ENCODE assay signal across 1 mouse cellular context in the genomic region with DNA sequence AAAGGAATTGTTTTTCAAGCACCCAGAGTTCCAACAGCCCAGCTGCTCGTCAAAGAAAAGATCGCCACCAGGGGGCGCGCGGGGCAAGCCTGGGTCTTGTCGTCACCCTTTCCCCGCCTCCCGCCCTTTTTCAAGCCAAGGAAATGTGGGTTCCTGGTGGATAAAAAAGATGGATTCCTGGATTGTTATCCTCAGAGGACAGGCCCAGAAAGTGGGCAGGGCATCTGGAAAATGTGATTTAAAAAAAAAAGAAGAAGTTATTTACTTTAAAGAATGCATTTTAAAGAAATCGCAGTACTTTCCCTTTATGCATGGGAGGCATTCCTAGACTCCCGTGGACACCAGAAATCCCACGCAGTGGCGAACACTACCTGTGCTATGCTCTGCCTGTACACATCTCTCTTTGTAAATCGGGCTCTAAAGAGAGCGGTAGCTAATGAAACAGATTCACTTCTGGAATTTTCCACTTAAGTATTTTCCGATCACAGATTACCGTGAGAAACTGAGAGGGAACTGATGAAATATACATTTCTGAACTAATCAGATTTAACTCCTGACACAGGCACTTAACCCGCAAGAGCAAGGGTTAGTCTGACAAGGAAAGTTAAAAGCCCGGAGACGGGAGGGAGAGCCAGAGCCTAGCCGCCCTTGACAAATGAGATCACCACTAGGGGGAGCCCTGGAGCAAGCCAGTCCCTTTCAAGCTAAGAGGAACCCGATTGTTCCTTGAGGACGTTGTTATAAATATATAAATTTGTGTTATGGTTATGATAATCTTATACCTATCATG.
TF ChIP-seq lines count a peak whose summit lies in the region.

No protein-coding gene starts in this region.

TF ChIP-seq in CH12.LX, 34 proteins besides CTCF, POLR2A, EP300 and RAD21:
- TF ChIP-seq GABPA (IDR thresholded peaks at IDR 0.05; ENCODE audit: insufficient replicate concordance, low read depth, low read length) (no peak), MYC (IDR thresholded peaks at IDR 0.05; ENCODE audit: low read depth, low read length) (peak; percentile 30; the same call in 1 of the 2 replicates), JUN (IDR thresholded peaks at IDR 0.05; ENCODE audit: insufficient read depth, low read depth, low read length) (no peak), HCFC1 (IDR thresholded peaks at IDR 0.05; ENCODE audit: low read depth, low read length) (0 out of 2 replicates have a peak, but pooled peaks have one; percentile 21), CHD2 (IDR thresholded peaks at IDR 0.05; ENCODE audit: low read length) (no peak), MEF2A (IDR thresholded peaks at IDR 0.05; ENCODE audit: borderline replicate concordance, low read depth, low read length) (peak; percentile 49; the same call in 1 of the 2 replicates), SIN3A (IDR thresholded peaks at IDR 0.05; ENCODE audit: low read length) (peak; percentile 66), ZMIZ1 (IDR thresholded peaks at IDR 0.05; ENCODE audit: low read depth, low read length) (no peak), TBP (conservative IDR thresholded peaks at IDR 0.05; ENCODE audit: low read depth, low read length) (no peak), ZC3H11A (IDR thresholded peaks at IDR 0.05; ENCODE audit: low read depth, low read length) (peak; percentile 65), USF1 (IDR thresholded peaks at IDR 0.05; ENCODE audit: low read depth, low read length) (no peak), CHD1 (IDR thresholded peaks at IDR 0.05; ENCODE audit: low read depth, low read length) (peak; percentile 88; the same call in 1 of the 2 replicates), POLR2AphosphoS2 (IDR thresholded peaks at IDR 0.05; ENCODE audit: low read depth, low read length) (no peak), ETS1 (conservative IDR thresholded peaks at IDR 0.05; ENCODE audit: low read depth, low read length) (peak; percentile 27; the same call in 1 of the 2 replicates), SMC3 (IDR thresholded peaks at IDR 0.05; ENCODE audit: low read depth, low read length) (peak; percentile 95), PAX5 (IDR thresholded peaks at IDR 0.05; ENCODE audit: low read length) (no peak), MXI1 (IDR thresholded peaks at IDR 0.05; ENCODE audit: low read depth, low read length) (no peak), UBTF (IDR thresholded peaks at IDR 0.05; ENCODE audit: low read depth, low read length) (no peak), ZKSCAN1 (IDR thresholded peaks at IDR 0.05; ENCODE audit: borderline replicate concordance, low read depth, low read length) (no peak), ZNF384 (IDR thresholded peaks at IDR 0.05; ENCODE audit: low read depth, low read length) (no peak), KAT2A (IDR thresholded peaks at IDR 0.05; ENCODE audit: insufficient replicate concordance, low read length) (no peak), USF2 (conservative IDR thresholded peaks at IDR 0.05; ENCODE audit: low read depth, low read length) (no peak), E2F4 (IDR thresholded peaks at IDR 0.05; ENCODE audit: insufficient replicate concordance, low read depth, low read length) (peak; percentile 70; the same call in 1 of the 2 replicates), MAZ (IDR thresholded peaks at IDR 0.05; ENCODE audit: low read depth, low read length) (0 out of 2 replicates have a peak, but pooled peaks have one; percentile 38), BHLHE40 (IDR thresholded peaks at IDR 0.05; ENCODE audit: low read depth, low read length) (peak; percentile 21; the same call in 1 of the 2 replicates), NELFE (IDR thresholded peaks at IDR 0.05; ENCODE audit: low read depth, low read length) (0 out of 2 replicates have a peak, but pooled peaks have one; percentile 17), JUND (conservative IDR thresholded peaks at IDR 0.05; ENCODE audit: low read depth, low read length) (no peak), MAFK (IDR thresholded peaks at IDR 0.05; ENCODE audit: insufficient replicate concordance, low read length) (no peak), NRF1 (IDR thresholded peaks at IDR 0.05; ENCODE audit: low read depth, low read length) (no peak), RCOR1 (conservative IDR thresholded peaks at IDR 0.05; ENCODE audit: low read depth, low read length) (no peak), TCF12 (IDR thresholded peaks at IDR 0.05; ENCODE audit: low read depth, low read length) (no peak), IRF4 (IDR thresholded peaks at IDR 0.05; ENCODE audit: low read depth, low read length) (peak; percentile 51; the same call in 1 of the 2 replicates)
TF ChIP-seq in CH12.LX: peak in this region for 13.
